Mouse (Mus musculus) heart, adult 2 months (tissue): ENCODE measurements around the gene Ttc7.

Experiments used
- CTCF ChIP-seq: fragments of 200-600 bp; IDR thresholded peaks from 2 replicates; pipeline ENCODE4 v1.8.1; 2022; ENCODE audit warnings: antibody characterized with exemption, mild to moderate bottlenecking, moderate library complexity
- EP300 ChIP-seq: fragments of 200-500 bp; IDR thresholded peaks from 2 replicates; pipeline ENCODE4 v1.6.1; 2011; ENCODE audit warnings: low read depth, low read length, control low read depth; ENCODE audit not compliant: insufficient read depth
- POLR2A ChIP-seq: fragments of 200-500 bp; IDR thresholded peaks from 2 replicates; pipeline ENCODE4 v1.6.1; 2011; ENCODE audit warnings: mild to moderate bottlenecking, low read depth, low read length, control low read depth; ENCODE audit not compliant: insufficient read depth

DNA sequence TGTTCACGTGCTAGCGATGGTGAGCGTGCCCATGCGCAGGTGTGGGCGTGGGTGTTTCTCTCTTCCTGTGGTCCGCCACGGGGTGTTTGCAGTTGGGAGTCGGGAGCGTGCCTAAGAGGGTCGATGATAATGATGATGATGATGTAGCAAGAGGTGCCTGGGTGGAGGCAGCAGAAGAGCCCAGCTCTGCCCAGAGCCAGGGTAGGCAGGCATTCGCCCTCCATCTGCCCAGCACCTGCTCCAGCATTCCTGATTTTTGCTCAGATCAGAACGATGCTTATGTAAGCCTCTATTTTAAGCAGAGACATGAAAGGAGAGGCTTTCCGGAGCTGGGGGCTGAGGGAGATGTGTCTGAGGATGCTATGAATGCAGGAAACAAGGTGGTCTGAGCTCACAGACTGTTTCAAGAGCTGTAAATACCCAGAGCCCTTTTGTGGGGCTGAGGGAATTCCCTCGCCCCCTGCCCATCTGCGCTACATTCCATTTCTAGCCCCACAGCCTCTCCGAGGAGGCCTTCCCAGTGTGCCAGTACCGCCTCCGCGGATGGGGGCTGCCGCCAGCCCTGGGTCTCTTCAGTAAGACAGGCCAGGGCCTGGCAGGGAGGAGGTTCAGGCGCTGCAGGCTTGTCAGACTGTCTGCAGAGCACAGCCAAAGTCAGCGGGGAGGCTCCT is 47.7 kb downstream of the Ttc7 start:
- TF ChIP-seq EP300, result no peak
- no peak for TF ChIP-seq POLR2A
- no peak for TF ChIP-seq CTCF
